Mouse (Mus musculus): Measurements from ENCODE around the gene Higd1c. TPM values are rescaled to one million over a fixed set of nuclear protein-coding genes. Genes with fewer than 3 reads are reported as not detected.
"Not testable (repeated sequence)": the region's sequence is repeated elsewhere in the genome, so short reads cannot be mapped to it uniquely, and the experiment has no call there.

Higd1c gene
- polyA plus RNA-seq, 1 experiment from 2014 or later, result not detected

- Histone ChIP-seq H3K36me3 (no peaks in the 10 kb centered on the region), H3K9me3 (no peaks in the 10 kb centered on the region), H3K9ac (replicated peaks) (no peak within 1 kb of the TSS), H3K27me3 (no peaks in the 10 kb centered on the region), H3K4me3 (replicated peaks) (no peak within 1 kb of the TSS), H3K4me1 (replicated peaks) (0 out of 2 replicates have a peak, but pooled peaks cover 3% of the 10 kb centered on the region), H3K27ac (no peak within 1 kb of the TSS), H3K4me2 (no peak within 1 kb of the TSS)
- WGBS, result 60% methylated on average over 10 of the region's 10 CpGs
- ATAC-seq (ENCODE audit: insufficient number of reproducible peaks, insufficient read depth, low FRiP score, low TSS enrichment, low read depth), result no peak
Measured at GRCm38 (mm10) chr15:100334629-100335028, 29.7 kb upstream of the Higd1c start, which contains the start of gene Mettl7a3. Gene Mettl7a3 (plus strand): TSS chr15:100334929.

GRCm38 (mm10) chr15:100337328-100337727 is 27.0 kb upstream of the Higd1c start:
- ATAC-seq (ENCODE audit: insufficient number of reproducible peaks, insufficient read depth, low FRiP score, low TSS enrichment, low read depth), result not testable (repeated sequence)

GRCm38 (mm10) chr15:100337847-100338246 is 26.5 kb upstream of the Higd1c start:
- WGBS, result 42% methylated on average over 10 of the region's 10 CpGs
- H3K27me3 ChIP-seq; H3K4me1 ChIP-seq (replicated peaks); H3K27ac ChIP-seq; H3K36me3 ChIP-seq; H3K4me3 ChIP-seq (replicated peaks); H3K9me3 ChIP-seq; H3K9ac ChIP-seq (replicated peaks); ATAC-seq (ENCODE audit: insufficient number of reproducible peaks, insufficient read depth, low FRiP score, low TSS enrichment, low read depth); H3K4me2 ChIP-seq: not testable (repeated sequence)

More at GRCm38 (mm10) chr15:100337328-100337727, 27.0 kb upstream of the Higd1c start:
- H3K36me3 ChIP-seq; H3K9me3 ChIP-seq; H3K4me1 ChIP-seq (replicated peaks); H3K27ac ChIP-seq; H3K4me3 ChIP-seq (replicated peaks); H3K4me2 ChIP-seq; H3K27me3 ChIP-seq; H3K9ac ChIP-seq (replicated peaks): not testable (repeated sequence)

- not testable (repeated sequence) for H3K36me3 ChIP-seq; H3K27ac ChIP-seq; H3K4me1 ChIP-seq (replicated peaks); ATAC-seq (ENCODE audit: insufficient number of reproducible peaks, insufficient read depth, low FRiP score, low TSS enrichment, low read depth); H3K9ac ChIP-seq (replicated peaks); H3K4me3 ChIP-seq (replicated peaks); H3K4me2 ChIP-seq; H3K27me3 ChIP-seq
- 74% methylated on average over 4 of the region's 5 CpGs for WGBS
- H3K9me3 ChIP-seq, result peaks cover 11% of the 10 kb centered on the region
Measured at GRCm38 (mm10) chr15:100341314-100341980, 22.9 kb upstream of the Higd1c start.

- Histone ChIP-seq H3K27me3 (no peaks in the 10 kb centered on the region; the same call in 1 of the 2 replicates), H3K4me3 (replicated peaks) (no peak overlapping the region), H3K4me2 (no peak overlapping the region), H3K27ac (no peak overlapping the region), H3K9me3 (peaks cover 13% of the 10 kb centered on the region), H3K9ac (replicated peaks) (no peak overlapping the region), H3K36me3 (no peaks in the 10 kb centered on the region), H3K4me1 (replicated peaks) (no peaks in the 10 kb centered on the region)
- no peak for ATAC-seq (ENCODE audit: insufficient number of reproducible peaks, insufficient read depth, low FRiP score, low TSS enrichment, low read depth)
Measured at GRCm38 (mm10) chr15:100345484-100345883, 18.9 kb upstream of the Higd1c start.

GRCm38 (mm10) chr15:100346761-100347160 is 17.6 kb upstream of the Higd1c start:
- ATAC-seq (ENCODE audit: insufficient number of reproducible peaks, insufficient read depth, low FRiP score, low TSS enrichment, low read depth), result no peak

GRCm38 (mm10) chr15:100349496-100349895 is 14.8 kb upstream of the Higd1c start:
- Histone ChIP-seq H3K36me3 (no peaks in the 10 kb centered on the region), H3K4me2 (no peak overlapping the region), H3K4me1 (replicated peaks) (peaks cover 13% of the 10 kb centered on the region), H3K4me3 (replicated peaks) (no peak overlapping the region), H3K27ac (no peak overlapping the region), H3K27me3 (no peaks in the 10 kb centered on the region; the same call in 1 of the 2 replicates), H3K9me3 (peaks cover 13% of the 10 kb centered on the region), H3K9ac (replicated peaks) (no peak overlapping the region)
- ATAC-seq (ENCODE audit: insufficient number of reproducible peaks, insufficient read depth, low FRiP score, low TSS enrichment, low read depth), result no peak
- WGBS, result 30% methylated on average over 2 of the region's 2 CpGs

More at GRCm38 (mm10) chr15:100346761-100347160, 17.6 kb upstream of the Higd1c start:
- Histone ChIP-seq H3K4me2 (no peak overlapping the region), H3K27ac (peak overlapping the region; percentile 66; the same call in 1 of the 2 replicates), H3K9ac (replicated peaks) (no peak overlapping the region), H3K4me3 (replicated peaks) (no peak overlapping the region), H3K36me3 (no peaks in the 10 kb centered on the region), H3K27me3 (no peaks in the 10 kb centered on the region; the same call in 1 of the 2 replicates), H3K4me1 (replicated peaks) (peaks cover 8% of the 10 kb centered on the region), H3K9me3 (peaks cover 13% of the 10 kb centered on the region)
- 72% methylated on average over 14 of the region's 14 CpGs for WGBS

GRCm38 (mm10) chr15:100351501-100352060 is 12.8 kb upstream of the Higd1c start:
- Histone ChIP-seq H3K4me1 (replicated peaks) (peaks cover 13% of the 10 kb centered on the region), H3K4me3 (replicated peaks) (no peak overlapping the region), H3K4me2 (no peak overlapping the region), H3K9ac (replicated peaks) (no peak overlapping the region), H3K27ac (no peak overlapping the region), H3K27me3 (no peaks in the 10 kb centered on the region; the same call in 1 of the 2 replicates), H3K9me3 (0 out of 2 replicates have a peak, but pooled peaks cover 1% of the 10 kb centered on the region), H3K36me3 (no peaks in the 10 kb centered on the region)
- 53% methylated on average over 6 of the region's 6 CpGs for WGBS
- ATAC-seq (ENCODE audit: insufficient number of reproducible peaks, insufficient read depth, low FRiP score, low TSS enrichment, low read depth), result no peak

GRCm38 (mm10) chr15:100352711-100353250 is 11.6 kb upstream of the Higd1c start, which contains the start of the genes Methig1 and Mettl7a2:
Gene Methig1 (plus strand): TSS chr15:100353149.
Gene Mettl7a2 (plus strand): TSS chr15:100353200.
- peaks cover 13% of the 10 kb centered on the region for H3K4me1 ChIP-seq (replicated peaks)
- no peaks in the 10 kb centered on the region for H3K27me3 ChIP-seq
- H3K27ac ChIP-seq, result no peak within 1 kb of the TSS
- H3K4me3 ChIP-seq (replicated peaks), result no peak within 1 kb of the TSS
- H3K9me3 ChIP-seq, result no peaks in the 10 kb centered on the region
- no peaks in the 10 kb centered on the region for H3K36me3 ChIP-seq
- no peak within 1 kb of the TSS for H3K4me2 ChIP-seq
- no peak within 1 kb of the TSS for H3K9ac ChIP-seq (replicated peaks)
- WGBS, result 74% methylated on average over 10 of the region's 10 CpGs
- no peak for ATAC-seq (ENCODE audit: insufficient number of reproducible peaks, insufficient read depth, low FRiP score, low TSS enrichment, low read depth)

- not testable (repeated sequence) for ATAC-seq (ENCODE audit: insufficient number of reproducible peaks, insufficient read depth, low FRiP score, low TSS enrichment, low read depth); H3K4me3 ChIP-seq (replicated peaks); H3K27ac ChIP-seq; H3K4me2 ChIP-seq; H3K27me3 ChIP-seq; H3K36me3 ChIP-seq; H3K9me3 ChIP-seq; H3K9ac ChIP-seq (replicated peaks)
- H3K4me1 ChIP-seq (replicated peaks), result peaks cover 13% of the 10 kb centered on the region
- WGBS, result 91% methylated on average over 22 of the region's 22 CpGs
Measured at GRCm38 (mm10) chr15:100353399-100353798, 10.9 kb upstream of the Higd1c start.

- no peaks in the 10 kb centered on the region for H3K9me3 ChIP-seq
- 39% methylated on average over 5 of the region's 5 CpGs for WGBS
- no peaks in the 10 kb centered on the region for H3K36me3 ChIP-seq
- ATAC-seq (ENCODE audit: insufficient number of reproducible peaks, insufficient read depth, low FRiP score, low TSS enrichment, low read depth), result no peak
- no peak overlapping the region for H3K27ac ChIP-seq
- no peak overlapping the region for H3K9ac ChIP-seq (replicated peaks)
- no peak overlapping the region for H3K4me3 ChIP-seq (replicated peaks)
- no peaks in the 10 kb centered on the region for H3K27me3 ChIP-seq
- H3K4me2 ChIP-seq, result no peak overlapping the region
- H3K4me1 ChIP-seq (replicated peaks), result peaks cover 19% of the 10 kb centered on the region
Measured at GRCm38 (mm10) chr15:100355876-100356275, 8.5 kb upstream of the Higd1c start.

Measured in limb, embryonic 12.5 days (tissue).